Mouse (Mus musculus): Measurements from ENCODE around the gene Dab2. TPM values are rescaled to one million over a fixed set of nuclear protein-coding genes. Genes with fewer than 3 reads are reported as not detected.

The Dab2 gene
- polyA plus RNA-seq, 1 experiment from 2014 or later, result 37.8 TPM

GRCm38 (mm10) chr15:6386961-6387728 is 87.6 kb downstream of the Dab2 start:
- WGBS, result 11% methylated on average over 19 of the region's 19 CpGs
- Histone ChIP-seq H3K27ac (replicated peaks) (peak overlapping the region; percentile 86), H3K36me3 (no peaks in the 10 kb centered on the region)

GRCm38 (mm10) chr15:6387729-6388070 is 88.1 kb downstream of the Dab2 start:
- H3K36me3 ChIP-seq, result no peaks in the 10 kb centered on the region
- DNase-seq (ENCODE audit: low spot score), result no peak
- H3K4me1 ChIP-seq, result peaks cover 49% of the 10 kb centered on the region
- H3K4me3 ChIP-seq, result peak overlapping the region; percentile 60
- no peak overlapping the region for H3K27ac ChIP-seq (replicated peaks)
- no peaks in the 10 kb centered on the region for H3K9me3 ChIP-seq (replicated peaks)
- H3K27me3 ChIP-seq (ENCODE audit: low read depth, poor library complexity, severe bottlenecking), result no peaks in the 10 kb centered on the region
- WGBS, result 20% methylated on average over 6 of the region's 6 CpGs

More at GRCm38 (mm10) chr15:6386961-6387728, 87.6 kb downstream of the Dab2 start:
- Histone ChIP-seq H3K9me3 (replicated peaks) (no peaks in the 10 kb centered on the region), H3K27me3 (ENCODE audit: low read depth, poor library complexity, severe bottlenecking) (no peaks in the 10 kb centered on the region), H3K4me3 (peak overlapping the region; percentile 60), H3K4me1 (peaks cover 49% of the 10 kb centered on the region)
- DNase-seq (ENCODE audit: low spot score), result peak; percentile 32

- H3K36me3 ChIP-seq, result no peaks in the 10 kb centered on the region
- WGBS, result 64% methylated on average over 3 of the region's 3 CpGs
- H3K27me3 ChIP-seq (ENCODE audit: low read depth, poor library complexity, severe bottlenecking), result no peaks in the 10 kb centered on the region
- peaks cover 49% of the 10 kb centered on the region for H3K4me1 ChIP-seq
- H3K27ac ChIP-seq (replicated peaks), result no peak overlapping the region
- H3K4me3 ChIP-seq, result peak overlapping the region; percentile 60
- no peak for DNase-seq (ENCODE audit: low spot score)
- H3K9me3 ChIP-seq (replicated peaks), result no peaks in the 10 kb centered on the region
Observed at GRCm38 (mm10) chr15:6388146-6388545, 88.6 kb downstream of the Dab2 start.

- no peaks in the 10 kb centered on the region for H3K27me3 ChIP-seq (ENCODE audit: low read depth, poor library complexity, severe bottlenecking)
- no peaks in the 10 kb centered on the region for H3K9me3 ChIP-seq (replicated peaks)
- H3K36me3 ChIP-seq, result no peaks in the 10 kb centered on the region
- H3K4me1 ChIP-seq, result peaks cover 49% of the 10 kb centered on the region
- 95% methylated on average over 7 of the region's 7 CpGs for WGBS
- peak overlapping the region; percentile 1; the same call in 1 of the 2 replicates for H3K4me3 ChIP-seq
- H3K27ac ChIP-seq (replicated peaks), result no peak overlapping the region
- no peak for DNase-seq (ENCODE audit: low spot score)
Observed at GRCm38 (mm10) chr15:6388631-6389030, 89.0 kb downstream of the Dab2 start.

DNA sequence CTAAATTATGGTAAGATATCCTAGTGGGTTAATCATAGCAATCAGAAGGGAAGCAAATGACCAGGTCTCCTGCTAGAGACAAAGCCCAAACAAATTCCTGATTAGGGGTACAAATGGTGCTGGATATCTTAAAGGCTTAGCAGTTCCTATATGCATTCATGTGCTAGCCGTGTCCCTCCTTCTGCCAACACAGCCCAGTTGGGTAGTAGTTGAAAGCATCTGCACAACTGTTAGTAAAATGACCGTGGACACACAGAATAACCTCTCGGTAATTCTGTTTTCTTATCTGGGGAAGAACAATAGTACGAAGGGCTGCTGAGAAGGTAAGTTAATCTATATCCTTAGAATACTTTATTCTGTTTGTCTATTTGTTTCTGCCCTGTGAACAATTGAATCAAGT is 90.5 kb downstream of the Dab2 start:
- H3K9me3 ChIP-seq (replicated peaks), result no peaks in the 10 kb centered on the region
- no peak for DNase-seq (ENCODE audit: low spot score)
- H3K4me3 ChIP-seq, result no peak overlapping the region
- H3K36me3 ChIP-seq, result no peaks in the 10 kb centered on the region
- H3K4me1 ChIP-seq, result peaks cover 39% of the 10 kb centered on the region
- H3K27me3 ChIP-seq (ENCODE audit: low read depth, poor library complexity, severe bottlenecking), result no peaks in the 10 kb centered on the region
- H3K27ac ChIP-seq (replicated peaks), result no peak overlapping the region
- 74% methylated on average over 4 of the region's 4 CpGs for WGBS

DNA sequence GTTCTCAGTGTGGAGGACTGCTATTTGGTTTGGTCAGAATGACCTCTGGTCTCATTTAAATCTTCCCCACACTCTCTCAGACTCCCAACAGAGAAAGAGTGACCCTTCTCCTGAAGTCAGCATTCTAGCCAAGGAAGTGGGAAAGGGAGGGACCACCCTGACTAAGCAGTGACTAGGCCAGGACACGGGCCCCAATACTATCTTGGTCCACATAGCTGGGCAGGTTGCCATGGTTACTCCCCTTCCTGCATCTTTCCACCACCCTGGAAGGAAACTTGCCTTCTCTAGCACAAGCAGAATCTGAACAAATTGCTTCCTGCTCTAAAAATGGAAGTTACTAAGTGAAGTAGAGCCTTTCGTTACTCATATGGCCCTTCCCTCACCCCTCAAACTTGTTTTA is 91.1 kb downstream of the Dab2 start:
- no peak for DNase-seq (ENCODE audit: low spot score)
- H3K4me3 ChIP-seq, result no peak overlapping the region
- 45% methylated on average over 2 of the region's 2 CpGs for WGBS
- no peaks in the 10 kb centered on the region for H3K9me3 ChIP-seq (replicated peaks)
- H3K36me3 ChIP-seq, result no peaks in the 10 kb centered on the region
- H3K27me3 ChIP-seq (ENCODE audit: low read depth, poor library complexity, severe bottlenecking), result no peaks in the 10 kb centered on the region
- peaks cover 34% of the 10 kb centered on the region for H3K4me1 ChIP-seq
- no peak overlapping the region for H3K27ac ChIP-seq (replicated peaks)

GRCm38 (mm10) chr15:6391886-6392285 is 92.3 kb downstream of the Dab2 start:
- whole genome bisulfite sequencing, result 88% methylated on average over 3 of the region's 3 CpGs
- no peaks in the 10 kb centered on the region for H3K9me3 ChIP-seq (replicated peaks)
- H3K4me3 ChIP-seq, result no peak overlapping the region
- no peak for DNase-seq (ENCODE audit: low spot score)
- peaks cover 27% of the 10 kb centered on the region for H3K4me1 ChIP-seq
- H3K36me3 ChIP-seq, result no peaks in the 10 kb centered on the region
- no peak overlapping the region for H3K27ac ChIP-seq (replicated peaks)
- H3K27me3 ChIP-seq (ENCODE audit: low read depth, poor library complexity, severe bottlenecking), result no peaks in the 10 kb centered on the region

DNA sequence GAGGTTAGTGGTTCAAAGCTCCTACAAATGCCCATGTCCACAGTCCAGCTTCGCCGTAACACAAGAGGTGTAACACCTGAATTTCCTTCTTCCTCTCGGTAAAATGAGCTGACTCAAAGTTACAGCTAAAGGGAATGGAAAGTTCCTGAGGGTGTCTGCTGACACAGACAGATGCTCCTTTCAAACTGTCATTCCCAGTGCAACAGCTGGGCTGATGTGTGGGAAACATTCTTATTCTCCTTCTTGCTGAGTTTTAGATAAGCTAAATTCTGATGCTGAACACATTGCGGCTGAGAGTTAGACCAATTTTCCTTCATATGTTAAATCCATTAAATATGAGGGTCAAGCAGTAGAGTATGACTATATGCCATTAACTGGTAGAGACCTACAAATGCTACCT is 94.0 kb downstream of the Dab2 start:
- no peaks in the 10 kb centered on the region for H3K36me3 ChIP-seq
- WGBS, result 96% methylated on average over 4 of the region's 4 CpGs
- peaks cover 13% of the 10 kb centered on the region for H3K4me1 ChIP-seq
- H3K27me3 ChIP-seq (ENCODE audit: low read depth, poor library complexity, severe bottlenecking), result no peaks in the 10 kb centered on the region
- H3K9me3 ChIP-seq (replicated peaks), result no peaks in the 10 kb centered on the region
- DNase-seq (ENCODE audit: low spot score), result no peak
- H3K27ac ChIP-seq (replicated peaks), result no peak overlapping the region
- no peak overlapping the region for H3K4me3 ChIP-seq

GRCm38 (mm10) chr15:6398211-6398610 is 98.6 kb downstream of the Dab2 start:
- Histone ChIP-seq H3K27me3 (ENCODE audit: low read depth, poor library complexity, severe bottlenecking) (no peaks in the 10 kb centered on the region), H3K9me3 (replicated peaks) (no peaks in the 10 kb centered on the region), H3K4me1 (no peaks in the 10 kb centered on the region), H3K4me3 (no peak overlapping the region), H3K36me3 (no peaks in the 10 kb centered on the region), H3K27ac (replicated peaks) (no peak overlapping the region)
- DNase-seq (ENCODE audit: low spot score), result no peak
- WGBS, result 91% methylated on average over 4 of the region's 4 CpGs

DNA sequence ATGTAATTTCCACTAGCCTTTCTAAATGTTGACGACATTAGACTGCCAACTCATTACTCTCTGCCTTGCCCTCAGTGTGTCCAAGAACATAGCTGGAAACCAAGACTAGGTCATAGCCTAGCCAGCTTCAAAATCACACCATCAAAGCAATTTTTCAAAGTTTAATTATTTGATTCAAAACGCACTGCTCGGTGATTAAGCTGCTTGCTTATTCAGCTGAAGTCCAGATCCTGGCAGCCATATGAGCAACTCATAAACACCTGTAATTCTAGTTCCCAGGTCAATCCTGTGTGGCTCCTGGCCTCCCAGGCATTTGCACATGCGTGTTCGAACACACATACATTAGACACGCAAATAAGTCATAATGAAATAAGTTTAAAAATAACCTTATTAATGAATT is 99.3 kb downstream of the Dab2 start:
- no peaks in the 10 kb centered on the region for H3K27me3 ChIP-seq (ENCODE audit: low read depth, poor library complexity, severe bottlenecking)
- H3K27ac ChIP-seq (replicated peaks), result no peak overlapping the region
- H3K9me3 ChIP-seq (replicated peaks), result no peaks in the 10 kb centered on the region
- WGBS, result 93% methylated on average over 6 of the region's 6 CpGs
- no peaks in the 10 kb centered on the region for H3K36me3 ChIP-seq
- DNase-seq (ENCODE audit: low spot score), result no peak
- H3K4me3 ChIP-seq, result no peak overlapping the region
- H3K4me1 ChIP-seq, result no peaks in the 10 kb centered on the region

- Histone ChIP-seq H3K9me3 (replicated peaks) (no peaks in the 10 kb centered on the region), H3K27ac (replicated peaks) (no peak overlapping the region), H3K36me3 (no peaks in the 10 kb centered on the region), H3K27me3 (ENCODE audit: low read depth, poor library complexity, severe bottlenecking) (no peaks in the 10 kb centered on the region), H3K4me1 (no peaks in the 10 kb centered on the region), H3K4me3 (no peak overlapping the region)
- 86% methylated on average over 8 of the region's 8 CpGs for WGBS
- DNase-seq (ENCODE audit: low spot score), result no peak
Observed at GRCm38 (mm10) chr15:6400115-6400514, 100.5 kb downstream of the Dab2 start.

- no peak overlapping the region for H3K4me3 ChIP-seq
- no peak overlapping the region for H3K27ac ChIP-seq (replicated peaks)
- H3K9me3 ChIP-seq (replicated peaks), result no peaks in the 10 kb centered on the region
- WGBS, result 96% methylated on average over 2 of the region's 2 CpGs
- H3K27me3 ChIP-seq (ENCODE audit: low read depth, poor library complexity, severe bottlenecking), result no peaks in the 10 kb centered on the region
- DNase-seq (ENCODE audit: low spot score), result no peak
- H3K36me3 ChIP-seq, result no peaks in the 10 kb centered on the region
- H3K4me1 ChIP-seq, result no peaks in the 10 kb centered on the region
Observed at GRCm38 (mm10) chr15:6402433-6402832, 102.8 kb downstream of the Dab2 start.

DNA sequence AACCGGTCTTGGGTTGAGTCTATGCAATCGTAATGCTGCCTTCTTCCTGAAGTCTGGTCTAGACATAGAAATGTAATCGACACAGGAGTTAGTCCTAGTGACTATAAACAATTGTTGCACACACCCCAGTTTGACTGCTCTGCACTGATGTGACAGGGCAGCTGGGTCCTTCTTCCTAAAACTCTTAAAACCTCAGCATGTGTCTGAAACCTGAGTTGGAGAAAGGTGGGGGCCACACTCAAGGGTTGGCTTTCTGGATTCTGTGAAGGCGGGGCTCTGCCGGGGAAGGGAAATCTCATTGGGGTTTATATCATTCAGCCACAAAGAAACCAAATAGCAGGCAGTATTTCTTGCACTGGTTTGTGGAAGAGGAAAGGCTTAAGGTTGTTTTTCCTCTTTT is 104.6 kb downstream of the Dab2 start:
- WGBS, result 90% methylated on average over 5 of the region's 5 CpGs
- DNase-seq (ENCODE audit: low spot score), result no peak
- no peak overlapping the region for H3K4me3 ChIP-seq
- H3K27ac ChIP-seq (replicated peaks), result no peak overlapping the region
- no peaks in the 10 kb centered on the region for H3K36me3 ChIP-seq
- no peaks in the 10 kb centered on the region for H3K4me1 ChIP-seq
- no peaks in the 10 kb centered on the region for H3K9me3 ChIP-seq (replicated peaks)
- H3K27me3 ChIP-seq (ENCODE audit: low read depth, poor library complexity, severe bottlenecking), result no peaks in the 10 kb centered on the region

All from midbrain, embryonic 10.5 days (tissue).